Mouse (Mus musculus): ENCODE measurements at regions not wholly inside any gene's neighbourhood (a gene's known extent, or its start where the extent isn't known, plus 50 kb on each side); places are given as distances from the start of the nearest gene placed in this dataset.
A peak's percentile ranks its signal among the peaks of the same experiment; 100 is the strongest.

DNA sequence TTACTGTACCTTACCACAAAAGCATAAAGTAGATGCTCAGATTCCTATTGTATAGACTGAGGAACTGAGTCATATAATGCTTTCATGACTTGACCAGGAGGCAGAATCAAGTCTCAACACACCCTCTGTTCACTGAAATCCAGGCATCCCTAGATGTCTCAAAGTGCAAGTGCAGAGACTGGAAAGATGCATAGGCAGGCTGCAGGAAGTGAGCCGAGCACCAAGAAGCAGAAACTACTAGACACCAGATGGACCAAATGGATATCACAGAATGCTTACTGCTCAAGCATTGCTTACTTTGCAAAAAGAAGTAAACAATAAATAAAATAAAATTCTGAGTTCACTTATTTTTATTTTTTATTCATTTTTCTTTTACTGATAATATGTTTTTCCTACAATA lies 143.0 kb upstream of the Cpeb2 start:
- no peak for DNase-seq

DNA sequence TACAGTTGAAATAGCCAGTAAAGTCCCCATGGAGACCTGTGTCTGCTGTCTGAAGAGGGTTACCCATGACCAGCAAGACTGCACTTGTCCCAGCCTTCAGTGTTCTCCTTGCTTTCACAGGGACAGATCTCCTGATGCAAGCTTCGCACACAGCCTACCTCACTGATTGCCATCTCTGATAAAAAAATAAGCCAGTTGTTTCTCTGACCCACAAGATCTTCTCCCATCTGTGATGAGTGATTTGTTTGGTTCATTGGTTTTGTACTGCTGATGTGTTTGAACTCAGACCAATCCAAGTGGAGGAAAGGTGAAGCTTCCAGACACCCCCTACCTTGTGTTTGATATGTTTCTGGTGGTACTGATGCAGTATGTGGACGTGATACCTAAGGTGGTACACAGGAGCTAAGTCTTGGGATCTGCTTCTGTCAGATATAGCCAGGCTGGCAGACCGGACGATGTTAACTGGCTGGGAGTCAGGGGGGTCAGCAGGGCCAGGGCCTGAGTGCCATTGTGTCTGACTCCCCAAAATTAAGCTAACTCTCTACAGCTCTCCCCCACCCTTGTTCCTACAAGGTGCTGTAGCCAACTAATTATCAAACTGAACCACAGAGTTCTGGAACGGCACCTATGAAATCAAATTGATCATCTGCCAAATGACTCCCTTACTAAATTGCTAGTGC lies 139.2 kb upstream of the Cpeb2 start:
- DNase-seq = peak; percentile 6 to 26

DNA sequence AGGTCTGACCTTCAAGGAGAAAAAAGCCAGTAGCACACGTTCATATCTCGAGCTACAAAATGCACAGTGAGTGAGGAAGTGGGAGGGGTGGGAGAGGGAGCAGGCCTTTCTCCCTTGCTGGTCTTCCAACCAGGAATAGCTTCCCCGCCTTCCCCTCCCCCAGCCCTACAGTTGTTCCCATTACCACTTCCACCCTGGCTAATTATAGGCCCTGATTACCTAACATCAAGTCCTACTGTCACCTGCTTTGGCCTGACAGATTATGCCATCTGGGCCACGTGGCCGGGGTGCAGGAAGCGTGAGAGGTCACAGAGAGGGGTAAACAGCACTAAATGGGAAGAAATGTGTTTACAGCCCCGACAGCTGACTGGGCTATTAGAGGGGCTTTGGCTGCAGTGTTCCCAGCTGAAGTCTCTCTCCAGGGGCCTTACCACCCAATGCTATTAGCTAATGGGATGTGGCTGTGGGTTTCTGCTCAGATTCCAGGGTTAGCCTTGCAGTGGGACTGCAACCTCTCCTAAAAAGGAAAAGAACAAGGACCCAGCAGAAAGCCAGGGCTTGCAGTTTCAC lies 138.6 kb upstream of the Cpeb2 start:
- DNase-seq = peak; percentile 54 to 64

DNA sequence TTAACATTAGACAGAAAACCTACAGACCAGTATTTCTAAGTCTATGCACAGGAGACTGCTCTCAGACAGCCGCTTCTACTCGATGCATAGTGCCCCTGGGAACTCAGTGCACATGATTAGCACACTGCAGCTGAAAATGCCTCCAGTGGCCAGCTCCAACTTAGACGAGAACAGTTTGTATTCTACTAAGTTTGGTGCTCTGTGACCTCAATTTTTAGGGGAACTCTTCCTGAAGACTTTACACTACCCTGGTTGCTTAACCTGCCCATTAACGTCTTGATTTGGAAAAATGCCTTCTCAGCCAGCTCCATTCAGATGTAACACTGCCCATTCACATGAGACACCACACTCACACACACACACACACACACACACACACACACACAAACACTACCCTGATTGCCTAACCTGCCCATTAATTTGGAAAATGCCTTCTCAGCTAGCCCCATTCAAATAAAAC lies 130.9 kb upstream of the Cpeb2 start:
- DNase-seq = peak; percentile 33 to 48

DNA sequence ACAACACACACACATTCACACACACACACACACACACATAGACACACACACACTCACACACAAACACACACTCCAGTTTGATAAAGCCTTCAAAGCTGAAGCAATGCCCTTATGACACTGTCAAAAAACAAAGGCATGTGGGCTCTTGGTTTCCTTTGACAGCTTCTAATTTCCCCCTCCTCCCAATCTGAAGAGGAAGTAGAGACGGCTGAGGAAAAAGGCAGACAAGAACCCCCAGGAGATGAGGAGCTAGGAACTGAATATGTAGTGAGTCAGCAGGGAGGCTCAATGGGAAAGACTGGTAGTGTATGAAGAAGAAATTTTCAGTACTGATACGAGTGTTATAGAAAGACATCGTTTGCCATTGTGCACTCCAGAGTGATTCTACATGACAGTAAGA lies 130.4 kb upstream of the Cpeb2 start:
- no peak for DNase-seq

DNA sequence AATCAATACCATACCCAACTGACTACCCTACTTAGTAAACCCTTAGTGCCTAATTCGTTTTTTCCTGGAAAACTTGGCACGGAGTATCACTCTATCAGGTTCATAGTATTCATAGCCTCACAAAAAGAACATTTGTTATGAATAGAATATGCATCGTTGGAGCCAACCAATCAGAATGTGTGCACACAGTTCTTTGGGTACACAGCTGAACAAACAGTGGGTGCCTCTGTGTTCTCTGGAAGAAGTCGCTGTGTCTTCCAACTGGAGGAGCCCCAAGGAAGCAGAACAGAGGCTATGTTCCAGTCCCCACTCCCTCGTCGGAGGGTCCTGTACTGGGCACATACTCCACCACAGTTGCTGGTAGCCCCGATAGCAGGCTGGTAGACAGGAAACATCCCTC lies 129.2 kb upstream of the Cpeb2 start:
- no peak for DNase-seq

DNA sequence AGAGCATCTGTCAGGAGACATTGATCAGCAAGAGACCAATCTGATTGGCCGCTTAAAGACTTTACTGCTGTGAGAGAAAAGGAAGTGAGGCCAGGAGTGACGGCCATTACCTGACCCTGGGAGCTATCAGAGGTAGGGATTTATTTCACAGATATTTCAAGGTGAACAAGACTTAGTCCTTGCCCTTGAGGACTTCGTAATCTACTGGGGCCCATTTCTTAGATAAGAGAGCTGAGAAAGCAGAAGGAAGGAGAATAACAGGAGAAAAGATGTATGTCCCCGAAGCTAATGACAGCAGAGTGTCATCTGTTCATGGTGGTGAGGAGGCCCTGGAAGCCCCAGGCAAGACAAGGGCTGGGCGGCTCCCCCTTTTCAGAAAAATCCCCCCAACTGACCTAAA lies 127.4 kb upstream of the Cpeb2 start:
- no peak for DNase-seq

DNA sequence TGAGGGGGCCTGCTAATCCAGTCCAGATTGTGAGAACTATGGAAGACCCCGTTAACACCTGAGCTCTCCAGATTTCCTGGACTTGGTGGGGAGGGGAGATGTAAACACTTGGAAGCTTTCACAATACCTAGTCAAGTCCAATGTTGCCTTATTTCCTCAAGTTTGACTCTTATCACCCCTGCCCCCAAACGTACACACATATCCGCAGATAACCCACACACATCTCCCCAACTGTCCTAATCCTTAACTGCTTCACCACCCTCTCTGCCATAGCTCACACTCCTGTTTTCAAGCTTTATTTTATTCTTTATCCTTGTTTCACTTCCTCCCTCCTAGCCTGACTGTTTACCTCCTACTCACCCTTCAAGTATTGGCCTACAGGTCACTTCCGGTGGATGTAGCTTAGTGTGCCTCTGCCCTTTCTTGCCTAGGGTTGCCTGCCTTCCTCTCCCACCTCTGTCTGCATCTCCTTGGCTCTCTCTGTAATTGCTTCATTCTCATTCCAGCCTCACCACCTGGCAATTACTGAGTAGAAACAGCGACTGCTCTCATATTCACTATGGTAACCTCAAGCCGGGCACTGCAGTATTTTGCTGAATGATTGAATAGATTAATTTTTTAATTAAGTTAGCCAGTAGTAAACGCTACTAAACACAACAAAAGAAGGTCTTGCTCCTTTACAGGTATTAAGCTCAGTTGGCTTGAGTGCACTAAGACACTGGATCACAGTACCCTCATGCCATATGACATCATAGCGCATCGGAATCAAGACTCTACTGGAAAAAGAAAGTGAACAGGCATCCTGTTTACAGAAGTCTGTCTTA lies 125.3 kb upstream of the Cpeb2 start:
- DNase-seq = no peak

DNA sequence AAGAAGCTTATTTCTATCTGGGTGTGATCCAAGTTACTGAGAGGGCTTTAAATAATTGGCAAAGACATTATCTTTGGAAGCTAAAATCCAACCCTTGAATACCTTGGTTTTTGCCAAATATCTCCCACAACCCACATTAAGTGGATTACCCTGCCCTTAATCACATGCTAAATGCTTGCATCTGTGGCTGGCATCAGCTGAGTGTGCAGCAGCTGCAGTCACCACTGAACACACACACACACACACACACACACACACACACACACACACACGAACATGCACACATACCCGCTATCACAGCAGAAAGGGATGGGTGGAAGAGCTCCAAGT lies 124.7 kb upstream of the Cpeb2 start:
- DNase-seq = no peak

DNA sequence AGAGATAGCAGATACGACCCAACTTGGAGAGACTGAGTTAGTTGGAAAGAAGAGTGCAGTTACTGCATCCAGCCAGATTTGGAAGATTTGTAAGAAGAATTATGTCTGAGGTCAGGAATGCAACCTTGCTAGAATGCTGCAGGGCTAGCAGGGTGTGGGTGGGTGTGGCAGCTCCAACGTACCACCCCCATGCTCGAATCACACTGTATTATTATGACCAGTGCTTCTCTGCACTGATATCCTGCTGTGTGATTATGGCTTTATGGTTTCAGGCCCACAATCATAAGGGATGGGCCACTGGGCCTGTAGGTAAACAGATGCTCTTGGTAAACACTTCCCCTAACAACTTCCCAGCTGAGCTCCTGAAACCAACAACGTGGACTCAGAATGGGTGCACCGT lies 122.8 kb upstream of the Cpeb2 start:
- no peak for DNase-seq

DNA sequence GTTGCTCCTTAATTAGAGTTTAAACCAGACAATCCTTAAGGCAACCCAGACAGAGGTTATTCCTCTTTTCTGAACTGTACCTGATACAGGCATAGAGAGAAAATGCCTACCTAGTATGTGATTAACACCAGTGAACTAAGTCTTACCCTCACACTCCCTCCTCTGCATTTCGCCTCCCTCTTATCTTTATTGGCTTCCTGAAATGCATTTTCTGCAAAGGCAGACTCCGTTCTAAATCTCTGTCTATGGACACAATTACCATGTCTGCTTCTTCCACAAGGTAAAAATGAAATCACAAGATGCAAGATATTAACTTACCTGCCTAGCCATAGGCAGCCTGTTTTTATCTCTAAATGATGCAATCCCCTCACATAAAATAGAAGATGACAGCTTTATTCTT lies 121.2 kb upstream of the Cpeb2 start:
- DNase-seq = no peak

DNA sequence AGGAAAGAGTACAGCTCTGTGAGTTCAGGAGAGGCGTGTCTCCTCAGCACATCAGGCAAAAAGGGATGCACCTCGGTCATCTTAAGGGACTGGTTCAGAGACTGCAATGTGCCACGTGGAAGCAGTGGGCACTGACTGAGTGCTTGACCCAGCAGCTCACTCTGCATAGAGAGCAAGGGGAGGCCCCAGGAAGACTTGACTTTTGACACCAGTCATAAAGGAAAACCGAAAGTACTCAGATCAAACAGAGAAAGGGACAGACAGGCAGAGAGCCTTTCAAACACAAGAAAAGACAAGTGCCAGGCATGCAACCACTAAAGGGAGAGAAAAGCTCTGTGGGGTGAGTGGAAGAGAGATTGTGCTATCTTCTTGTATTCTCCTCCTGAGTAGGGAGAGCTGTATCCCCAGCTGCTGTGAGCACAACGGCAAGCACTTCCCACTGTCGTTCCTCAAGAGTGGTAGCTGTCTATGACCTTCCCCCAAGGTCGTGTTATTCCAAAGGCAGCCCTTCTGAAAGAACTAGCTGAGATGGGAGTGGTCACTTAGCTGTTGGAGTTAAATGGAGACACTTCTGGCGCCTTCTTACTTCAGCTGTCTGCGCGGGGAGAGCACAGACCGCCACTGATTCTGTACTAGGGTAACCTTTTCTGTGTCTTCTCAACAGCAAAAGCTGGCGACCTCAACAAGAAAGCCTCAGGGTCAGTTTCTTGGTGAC lies 119.4 kb upstream of the Cpeb2 start:
- DNase-seq = no peak

DNA sequence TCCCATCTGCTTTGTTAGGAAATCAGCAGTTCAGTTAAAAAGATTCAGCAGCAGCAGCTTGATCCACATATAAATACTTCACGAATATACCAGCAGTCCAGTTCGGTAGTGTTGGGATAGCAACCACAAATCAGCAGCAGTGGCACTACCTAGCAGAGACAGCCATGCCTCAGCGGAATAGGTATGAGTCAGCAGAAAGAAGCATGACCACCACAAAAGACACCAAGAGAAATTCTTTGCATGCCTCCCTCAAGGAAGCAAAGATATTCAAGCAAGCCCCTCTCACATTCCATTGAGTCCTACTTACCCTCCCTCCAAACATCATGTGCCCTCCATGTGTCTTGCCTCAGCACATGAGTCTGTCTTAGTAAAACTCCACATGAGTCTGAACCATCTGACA lies 117.5 kb upstream of the Cpeb2 start:
- DNase-seq = no peak

DNA sequence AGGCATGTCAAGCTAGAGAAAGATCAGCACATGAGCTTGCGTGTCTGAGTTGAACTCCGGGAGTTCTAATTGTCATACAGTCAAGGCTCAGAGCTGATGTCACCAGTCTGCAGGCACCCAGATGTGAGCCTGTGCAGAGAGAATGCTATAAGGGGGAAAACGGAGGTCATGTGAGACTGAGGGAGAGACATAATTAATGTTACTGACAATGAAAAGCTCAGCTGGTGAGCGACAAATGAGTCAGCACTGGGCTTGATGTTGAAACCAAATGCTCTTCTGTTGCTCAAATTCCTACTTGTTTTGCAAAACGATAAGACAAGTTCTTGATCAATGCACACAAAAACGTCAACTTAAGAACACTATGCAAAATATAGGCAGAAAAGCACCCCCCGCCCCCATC lies 116.1 kb upstream of the Cpeb2 start:
- no peak for DNase-seq

DNA sequence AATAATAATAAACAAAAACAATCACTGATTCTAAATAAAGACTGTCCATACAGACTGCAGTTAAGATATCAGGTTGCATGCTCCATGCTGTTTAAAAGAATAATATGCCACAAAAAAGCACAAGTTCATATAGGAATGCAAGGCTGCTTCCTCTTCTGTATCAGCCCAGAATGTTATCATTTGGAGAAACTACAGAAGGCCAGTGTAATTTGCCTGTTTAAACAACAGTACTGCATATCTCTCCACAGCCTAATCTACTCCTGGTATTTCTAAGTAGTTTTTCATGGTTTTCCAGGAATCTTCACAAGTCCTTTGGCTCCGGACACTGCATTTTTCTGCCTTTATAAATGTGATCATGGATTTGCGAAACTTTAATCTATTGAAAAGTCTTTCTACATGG lies 111.9 kb upstream of the Cpeb2 start:
- DNase-seq = no peak

DNA sequence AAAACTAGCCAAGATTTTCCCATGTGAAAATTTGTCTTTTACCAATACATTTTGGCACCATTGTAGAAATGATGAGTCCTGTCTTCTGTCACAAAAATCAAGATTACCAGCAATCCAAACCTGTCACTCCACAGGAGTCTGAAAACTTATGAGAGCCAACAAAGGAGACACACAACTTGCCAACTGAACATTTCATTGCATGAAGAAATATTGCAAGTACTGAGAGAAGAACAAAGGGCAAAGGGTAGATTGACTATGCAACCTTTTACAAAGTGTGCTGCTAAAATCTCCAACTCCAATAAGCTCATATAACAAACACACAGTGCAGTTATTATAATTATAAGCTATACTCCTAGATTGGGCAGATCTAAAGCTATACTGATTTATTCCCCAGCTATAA lies 108.7 kb upstream of the Cpeb2 start:
- DNase-seq = no peak

DNA sequence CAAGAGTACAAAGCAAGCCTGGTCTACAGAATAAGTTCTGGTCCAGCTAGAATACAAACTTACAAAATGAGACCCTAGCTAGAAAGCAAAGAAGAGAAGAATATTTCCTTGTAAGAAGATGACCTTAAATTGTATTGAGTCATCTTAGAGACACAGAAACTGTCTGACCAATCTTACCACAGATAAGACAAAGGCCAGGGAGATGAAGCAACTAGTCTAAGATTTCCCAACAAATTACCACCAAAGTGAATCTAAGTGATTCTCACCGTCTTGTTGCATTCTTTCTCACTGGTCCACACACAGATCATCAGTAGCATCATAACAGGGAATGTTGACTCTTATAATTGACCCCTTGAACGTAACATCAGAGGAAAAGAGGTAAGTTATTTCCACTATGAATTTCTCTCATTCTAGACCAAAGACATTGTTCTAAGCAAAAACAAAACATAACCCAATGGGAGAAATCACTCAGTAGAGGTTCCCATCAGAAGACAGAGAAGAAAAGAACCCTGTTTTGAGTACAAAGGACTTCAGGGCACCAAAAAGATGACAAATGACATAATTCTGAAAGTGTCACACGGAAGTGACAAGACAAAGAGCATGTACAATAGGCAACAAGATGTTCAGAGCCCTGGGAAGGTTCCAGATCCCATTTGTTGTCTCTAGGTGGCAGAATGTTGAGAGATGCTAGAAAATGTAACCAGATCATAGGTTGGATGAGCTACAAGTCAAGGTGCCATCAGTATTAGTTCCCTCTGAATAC lies 107.0 kb upstream of the Cpeb2 start:
- no peak for DNase-seq

DNA sequence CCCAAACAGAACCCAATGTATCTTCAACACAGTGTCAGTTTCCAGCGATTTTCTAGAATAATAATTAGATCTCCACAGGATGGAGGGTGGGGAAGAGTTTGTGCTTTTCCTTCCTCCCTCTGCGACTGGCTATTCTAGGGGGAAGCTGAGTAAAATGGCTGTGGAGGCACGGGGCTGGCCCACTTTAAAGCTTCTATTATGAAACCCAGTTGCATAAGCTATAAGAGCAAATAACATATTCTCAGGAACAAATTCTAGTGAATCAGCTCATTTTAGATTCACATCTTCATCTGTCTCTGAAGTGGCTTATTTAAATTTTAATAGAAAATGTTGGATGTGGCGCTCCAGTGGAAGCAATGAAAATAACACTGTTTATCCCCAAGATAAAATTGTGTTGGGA lies 102.6 kb upstream of the Cpeb2 start:
- DNase-seq = no peak

DNA sequence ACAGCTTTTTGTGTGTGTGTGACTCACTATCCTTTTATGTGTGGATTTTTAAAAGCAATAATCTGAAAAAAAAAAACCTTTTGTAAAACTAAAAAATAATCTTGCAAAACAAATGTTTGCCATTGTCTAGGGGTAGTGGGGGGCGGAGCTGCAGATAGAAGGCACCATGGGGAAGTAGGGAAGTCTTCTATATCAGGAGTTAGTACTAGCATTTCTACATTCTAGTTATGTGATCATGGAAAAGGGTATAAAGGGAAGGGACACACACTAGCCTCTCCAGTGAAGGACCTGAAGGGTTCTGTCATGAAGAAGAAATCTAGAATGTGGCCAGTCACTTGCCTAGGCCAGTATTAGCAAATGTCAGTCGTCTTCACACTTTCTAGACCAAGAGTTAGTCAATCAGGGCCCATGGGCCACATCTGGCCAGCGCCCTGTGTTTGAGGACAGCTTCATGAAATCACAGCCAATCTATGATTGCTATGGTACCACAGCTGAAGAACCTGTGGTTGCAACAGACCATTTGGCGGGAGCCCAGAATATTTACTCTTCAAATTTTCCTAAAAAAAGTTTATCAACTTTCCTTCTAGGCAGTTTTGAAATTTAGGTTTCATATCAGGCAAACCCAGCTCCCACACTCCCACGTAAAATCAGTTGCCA lies 101.9 kb upstream of the Cpeb2 start:
- no peak for DNase-seq

DNA sequence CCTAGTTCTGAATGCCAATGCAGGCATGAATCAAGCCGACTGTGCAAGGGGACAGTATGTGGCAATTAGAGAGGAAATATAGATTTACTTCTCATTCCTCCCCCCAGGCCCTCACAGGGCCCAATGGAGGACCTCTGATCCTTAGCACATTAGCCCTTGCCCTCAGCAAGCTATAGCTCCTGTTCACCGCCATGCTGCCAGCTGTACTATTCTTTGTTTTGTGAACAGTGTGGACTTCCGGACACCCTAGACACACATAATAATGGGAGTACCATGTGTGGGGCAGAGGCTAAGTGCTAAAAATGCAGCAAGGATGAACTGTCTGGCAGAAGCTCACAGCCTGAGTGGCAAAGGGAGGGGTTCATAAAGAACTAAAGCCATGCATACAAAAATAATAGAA lies 99.3 kb upstream of the Cpeb2 start:
- no peak for DNase-seq

DNA sequence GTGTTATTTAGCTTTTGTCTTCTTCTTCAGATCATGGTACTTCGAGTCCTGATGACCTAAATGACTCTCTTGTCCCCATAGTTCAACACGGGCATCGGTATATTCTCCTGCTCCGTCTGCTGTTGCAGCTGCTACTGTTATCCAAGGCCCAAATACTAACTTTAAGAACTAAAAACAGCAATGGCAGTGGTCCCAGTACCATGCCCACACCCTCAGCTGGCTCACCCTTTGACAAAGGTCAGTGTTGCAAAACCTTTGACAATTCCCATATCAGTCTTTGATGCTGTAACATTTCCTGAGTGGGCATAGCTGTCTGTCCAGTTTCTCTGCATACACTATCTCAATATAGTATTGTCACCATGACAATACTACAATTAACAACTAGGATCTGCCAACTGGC lies 96.8 kb upstream of the Cpeb2 start:
- no peak for DNase-seq

DNA sequence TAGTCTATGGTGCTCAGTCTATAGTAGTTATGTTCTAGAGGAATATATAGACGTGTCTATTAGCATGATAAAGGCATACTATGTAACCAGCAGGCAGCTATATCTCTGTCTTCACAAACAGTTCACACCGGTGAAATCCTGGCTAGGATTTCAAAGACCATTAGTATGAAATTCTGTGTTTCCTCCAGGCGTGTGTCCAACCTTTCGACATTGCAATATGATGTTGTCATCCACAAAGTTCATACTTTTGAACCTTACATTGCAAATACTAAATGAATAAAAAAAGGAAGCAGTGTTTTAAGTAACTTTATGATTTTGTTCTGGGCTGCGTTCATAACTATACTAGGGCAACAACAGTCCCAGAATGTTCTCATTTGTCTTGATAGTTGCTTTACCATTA lies 95.2 kb upstream of the Cpeb2 start:
- DNase-seq = no peak
